Mouse (Mus musculus): Measurements from ENCODE around the gene Gm5105. TPM values are rescaled to one million over a fixed set of nuclear protein-coding genes. Genes with fewer than 3 reads are reported as not detected.

Gene Gm5105
- total and polyA plus RNA-seq, 3 experiments, result not detected

- no peak for DNase-seq (ENCODE audit: low read depth, low spot score)
- Histone ChIP-seq H3K4me1 (ENCODE audit: control insufficient read depth in 1 of 2, insufficient read depth in 2 of 2, low read length in 2 of 2) (peaks cover 8 to 23% of the 10 kb centered on the region in 2 experiments), H3K79me2 (ENCODE audit: control insufficient read depth, insufficient read depth, low read length, poor library complexity) (no peaks in the 10 kb centered on the region), H3K9ac (ENCODE audit: control insufficient read depth, low read depth, low read length, poor library complexity, severe bottlenecking) (no peak overlapping the region), H3K27ac (ENCODE audit: control insufficient read depth, low read depth, low read length) (no peak overlapping the region), H3K4me3 (ENCODE audit: control insufficient read depth in 1 of 2, insufficient read depth in 1 of 2, low read depth in 2 of 2, low read length in 2 of 2) (no peak overlapping the region), H3K27me3 (ENCODE audit: control insufficient read depth in 1 of 2, insufficient read depth in 2 of 2, low read length in 2 of 2) (no peaks in the 10 kb centered on the region; a peak in 2 of 4 replicates), H3K9me3 (replicated peaks; ENCODE audit: insufficient read depth, low read length) (no peaks in the 10 kb centered on the region), H3K36me3 (ENCODE audit: control insufficient read depth in 1 of 2, insufficient read depth in 2 of 2, low read length in 2 of 2) (peaks cover 0 to 20% of the 10 kb centered on the region in 2 experiments; a peak in 2 of 4 replicates)
- TF ChIP-seq SMC3 (IDR thresholded peaks at IDR 0.05; ENCODE audit: low read depth, low read length) (no peak), JUND (IDR thresholded peaks at IDR 0.05; ENCODE audit: low read depth, low read length) (no peak), E2F4 (IDR thresholded peaks at IDR 0.05; ENCODE audit: borderline replicate concordance, low read depth, low read length) (no peak), RCOR1 (IDR thresholded peaks at IDR 0.05; ENCODE audit: low read depth, low read length) (no peak), ETS1 (IDR thresholded peaks at IDR 0.05; ENCODE audit: low read depth, low read length) (no peak), MEF2A (IDR thresholded peaks at IDR 0.05; ENCODE audit: extremely low read depth, insufficient replicate concordance, low read depth, low read length, poor library complexity, severe bottlenecking) (no peak), NRF1 (IDR thresholded peaks at IDR 0.05; ENCODE audit: insufficient read depth, low read depth, low read length, poor library complexity, severe bottlenecking) (no peak), POLR2AphosphoS5 (IDR thresholded peaks at IDR 0.05; ENCODE audit: borderline replicate concordance, low read depth, low read length) (no peak), EP300 (IDR thresholded peaks at IDR 0.05; ENCODE audit: low read depth in 1 of 2, low read length in 2 of 2) (no peak), ZMIZ1 (IDR thresholded peaks at IDR 0.05; ENCODE audit: low read depth, low read length) (no peak), MAX (IDR thresholded peaks at IDR 0.05; ENCODE audit: low read length) (no peak), CTCF (IDR thresholded peaks at IDR 0.05 in 2 of 3, conservative IDR thresholded peaks at IDR 0.05 in 1 of 3; ENCODE audit: control insufficient read depth in 1 of 3, insufficient read depth in 1 of 3, low read depth in 2 of 3, low read length in 3 of 3, poor library complexity in 1 of 3, severe bottlenecking in 1 of 3) (no peak), MAZ (IDR thresholded peaks at IDR 0.05; ENCODE audit: low read depth, low read length) (no peak), UBTF (IDR thresholded peaks at IDR 0.05; ENCODE audit: borderline replicate concordance, insufficient read depth, low read depth, low read length) (no peak), POLR2AphosphoS2 (IDR thresholded peaks at IDR 0.05; ENCODE audit: low read length) (no peak), POLR2A (IDR thresholded peaks at IDR 0.05; ENCODE audit: control insufficient read depth in 1 of 2, insufficient read depth in 1 of 2, low read depth in 1 of 2, low read length in 2 of 2, poor library complexity in 1 of 2) (no peak)
Observed at GRCm38 (mm10) chr3:138056976-138057375, 10.2 kb downstream of the Gm5105 start.

GRCm38 (mm10) chr3:138053969-138054368, 13.2 kb downstream of the Gm5105 start:
- H3K36me3 ChIP-seq (ENCODE audit: control insufficient read depth in 1 of 2, insufficient read depth in 2 of 2, low read length in 2 of 2), result no peaks in the 10 kb centered on the region
- peaks cover 0 to 2% of the 10 kb centered on the region in 2 experiments; a peak in 2 of 4 replicates for H3K27me3 ChIP-seq (ENCODE audit: control insufficient read depth in 1 of 2, insufficient read depth in 2 of 2, low read length in 2 of 2)
- H3K9ac ChIP-seq (ENCODE audit: control insufficient read depth, low read depth, low read length, poor library complexity, severe bottlenecking), result no peak overlapping the region
- no peaks in the 10 kb centered on the region for H3K9me3 ChIP-seq (replicated peaks; ENCODE audit: insufficient read depth, low read length)
- H3K4me1 ChIP-seq (ENCODE audit: control insufficient read depth in 1 of 2, insufficient read depth in 2 of 2, low read length in 2 of 2), result no peaks in the 10 kb centered on the region
- H3K27ac ChIP-seq (ENCODE audit: control insufficient read depth, low read depth, low read length), result no peak overlapping the region
- H3K79me2 ChIP-seq (ENCODE audit: control insufficient read depth, insufficient read depth, low read length, poor library complexity), result no peaks in the 10 kb centered on the region
- TF ChIP-seq MAZ (IDR thresholded peaks at IDR 0.05; ENCODE audit: low read depth, low read length), result no peak
- no peak for TF ChIP-seq RAD21 (IDR thresholded peaks at IDR 0.05; ENCODE audit: low read depth, low read length)
- TF ChIP-seq TAL1 (IDR thresholded peaks at IDR 0.05; ENCODE audit: low read length), result no peak
- no peak for TF ChIP-seq USF2 (IDR thresholded peaks at IDR 0.05; ENCODE audit: borderline replicate concordance in 1 of 2, insufficient read depth in 1 of 2, low read depth in 1 of 2, low read length in 2 of 2)
- TF ChIP-seq JUND (IDR thresholded peaks at IDR 0.05; ENCODE audit: low read depth, low read length), result no peak
- TF ChIP-seq CHD1 (IDR thresholded peaks at IDR 0.05; ENCODE audit: low read depth, low read length), result no peak
- no peak for TF ChIP-seq UBTF (IDR thresholded peaks at IDR 0.05; ENCODE audit: borderline replicate concordance, insufficient read depth, low read depth, low read length)
- no peak for TF ChIP-seq MEF2A (IDR thresholded peaks at IDR 0.05; ENCODE audit: extremely low read depth, insufficient replicate concordance, low read depth, low read length, poor library complexity, severe bottlenecking)
- TF ChIP-seq ELF1 (IDR thresholded peaks at IDR 0.05; ENCODE audit: low read depth, low read length), result no peak
- TF ChIP-seq ETS1 (IDR thresholded peaks at IDR 0.05; ENCODE audit: low read depth, low read length), result no peak
- TF ChIP-seq MXI1 (IDR thresholded peaks at IDR 0.05; ENCODE audit: low read depth, low read length), result no peak
- TF ChIP-seq GATA1 (IDR thresholded peaks at IDR 0.05; ENCODE audit: low read depth, low read length), result no peak
- TF ChIP-seq MAX (IDR thresholded peaks at IDR 0.05; ENCODE audit: low read length), result no peak
- TF ChIP-seq SMC3 (IDR thresholded peaks at IDR 0.05; ENCODE audit: low read depth, low read length), result no peak
- no peak for TF ChIP-seq TBP (IDR thresholded peaks at IDR 0.05; ENCODE audit: low read depth, low read length)
- no peak for TF ChIP-seq ZMIZ1 (IDR thresholded peaks at IDR 0.05; ENCODE audit: low read depth, low read length)
- DNase-seq (ENCODE audit: low read depth, low spot score), result no peak
- H3K4me3 ChIP-seq (ENCODE audit: control insufficient read depth in 1 of 2, insufficient read depth in 1 of 2, low read depth in 2 of 2, low read length in 2 of 2), result no peak overlapping the region

Measured in MEL (cell line).